Mouse (Mus musculus) thymus, postnatal 0 days (tissue): ENCODE measurements at regions not wholly inside any gene's neighbourhood (a gene's known extent, or its start where the extent isn't known, plus 50 kb on each side); places are given as distances from the start of the nearest gene placed in this dataset.

ENCODE experiments used
- DNase-seq: peaks from one replicate; pipeline ENCODE4 v3.0.0-alpha.2; 2015; ENCODE audit warnings: low spot score

- DNase-seq, result no peak
These were observed 314.0 kb upstream of the Agtr1b start for GRCm38 (mm10) chr3:20680944-20681494.

- DNase-seq, result no peak
These were observed 294.9 kb upstream of the Agtr1b start for GRCm38 (mm10) chr3:20661883-20662282.

GRCm38 (mm10) chr3:20655345-20655744, 288.4 kb upstream of the Agtr1b start:
- peak; percentile 6 for DNase-seq
